Mouse (Mus musculus) thymus, adult 2 months (tissue): ENCODE measurements around the gene Zfp280b. TPM values are rescaled to one million over a fixed set of nuclear protein-coding genes. Genes with fewer than 3 reads are reported as not detected.

Experiments
- DNase-seq: peaks from one replicate; pipeline ENCODE4 v3.0.0; 2021
- H3K27ac ChIP-seq: fragments of 200-500 bp; 2 replicates; pipeline ENCODE4 v1.5.1; 2012; ENCODE audit warnings: low read length, control low read depth; ENCODE audit not compliant: control insufficient read depth, insufficient read depth
- H3K27me3 ChIP-seq: fragments of 200-500 bp; 2 replicates; pipeline ENCODE4 v1.6.1; 2012; ENCODE audit warnings: mild to moderate bottlenecking, low read length, moderate library complexity, mixed read lengths; ENCODE audit not compliant: control insufficient read depth, insufficient read depth
- H3K36me3 ChIP-seq: fragments of 200-500 bp; 2 replicates; pipeline ENCODE4 v1.6.1; 2012; ENCODE audit warnings: mild to moderate bottlenecking, low read length, moderate library complexity; ENCODE audit not compliant: control insufficient read depth, insufficient read depth
- H3K4me1 ChIP-seq: fragments of 200-500 bp; replicated peaks from 2 replicates; pipeline ENCODE4 v1.6.1; 2012; ENCODE audit warnings: low read length; ENCODE audit not compliant: control insufficient read depth, insufficient read depth
- H3K4me3 ChIP-seq: fragments of 200-500 bp; 2 replicates; pipeline ENCODE4 v1.5.1; 2012; ENCODE audit warnings: mild to moderate bottlenecking, low read length, control low read depth, moderate library complexity; ENCODE audit not compliant: control insufficient read depth, insufficient read depth
- CTCF ChIP-seq: fragments of 200-500 bp; IDR thresholded peaks from 2 replicates; pipeline ENCODE4 v1.5.1; 2012; ENCODE audit warnings: mild to moderate bottlenecking, control low read depth, low read length, moderate library complexity, borderline replicate concordance; ENCODE audit not compliant: control insufficient read depth, poor library complexity, insufficient read depth; ENCODE audit errors: extremely low read depth
- POLR2A ChIP-seq: fragments of 200-500 bp; IDR thresholded peaks from 2 replicates; pipeline ENCODE4 v1.6.1; 2012; ENCODE audit warnings: mild to moderate bottlenecking, low read length, control low read depth, moderate library complexity; ENCODE audit not compliant: control insufficient read depth, poor library complexity, insufficient read depth; ENCODE audit errors: extremely low read depth
- WGBS: fragments of 180-500 bp; shearing (Covaris S2); methylation state at CpG from one replicate; pipeline ENCODE4 v1.1.7; 2018; 5-methylcytosine and 5-hydroxymethylcytosine counted together
- polyA plus RNA-seq: library from polyadenylated mRNA; depleted of rRNA; stranded (reverse); fragments of >200 nt; gene quantifications from 2 replicates; pipeline ENCODE4 v1.2.3, GENCODE M21; 2012

Zfp280b gene
- polyA plus RNA-seq, 1 experiment: 14.5 TPM

- no peak for DNase-seq
- no peaks in the 10 kb centered on the region for H3K27me3 ChIP-seq
- H3K27ac ChIP-seq: no peak overlapping the region
- TF ChIP-seq CTCF (no peak), POLR2A (no peak)
- peaks cover 2% of the 10 kb centered on the region; the same call in 1 of the 2 replicates for H3K4me1 ChIP-seq
- H3K36me3 ChIP-seq: no peaks in the 10 kb centered on the region
- H3K4me3 ChIP-seq: no peak overlapping the region
- 87% methylated on average over 9 of the region's 9 CpGs for WGBS
These were observed 4.1 kb upstream of the Zfp280b start for GRCm38 (mm10) chr10:76028396-76028795.

GRCm38 (mm10) chr10:76029276-76029675 lies 3.2 kb upstream of the Zfp280b start:
- no peak for DNase-seq
- no peak overlapping the region for H3K4me3 ChIP-seq
- no peak overlapping the region for H3K27ac ChIP-seq
- TF ChIP-seq CTCF (no peak), POLR2A (no peak)
- peaks cover 7% of the 10 kb centered on the region for H3K4me1 ChIP-seq
- no peaks in the 10 kb centered on the region for H3K36me3 ChIP-seq
- H3K27me3 ChIP-seq: no peaks in the 10 kb centered on the region
- 95% methylated on average over 5 of the region's 5 CpGs for WGBS

- Histone ChIP-seq H3K4me3 (no peak overlapping the region), H3K4me1 (peaks cover 8% of the 10 kb centered on the region), H3K36me3 (no peaks in the 10 kb centered on the region), H3K27ac (no peak overlapping the region), H3K27me3 (no peaks in the 10 kb centered on the region)
- DNase-seq: peak; percentile 14
- TF ChIP-seq POLR2A (no peak), CTCF (no peak)
- 61% methylated on average over 5 of the region's 5 CpGs for WGBS
These were observed 2.0 kb upstream of the Zfp280b start for GRCm38 (mm10) chr10:76030496-76030895.

GRCm38 (mm10) chr10:76031511-76032401 lies 694 bp upstream of the Zfp280b start:
- Histone ChIP-seq H3K36me3 (no peaks in the 10 kb centered on the region), H3K4me1 (peaks cover 8% of the 10 kb centered on the region), H3K27ac (no peak overlapping the region), H3K27me3 (no peaks in the 10 kb centered on the region), H3K4me3 (peak overlapping the region; percentile 73)
- DNase-seq: no peak
- TF ChIP-seq POLR2A: no peak
- no peak for TF ChIP-seq CTCF
- WGBS: 50% methylated on average over 14 of the region's 14 CpGs

GRCm38 (mm10) chr10:76033119-76033455 lies 637 bp downstream of the Zfp280b start:
- DNase-seq: no peak
- Histone ChIP-seq H3K4me1 (peaks cover 11% of the 10 kb centered on the region), H3K27me3 (no peaks in the 10 kb centered on the region), H3K27ac (no peak overlapping the region), H3K36me3 (peaks cover 3% of the 10 kb centered on the region), H3K4me3 (peak overlapping the region; percentile 73)
- TF ChIP-seq POLR2A (no peak), CTCF (no peak)
- 18% methylated on average over 7 of the region's 7 CpGs for WGBS

GRCm38 (mm10) chr10:76034001-76034600 lies 1.7 kb downstream of the Zfp280b start:
- Histone ChIP-seq H3K4me3 (no peak overlapping the region), H3K27me3 (no peaks in the 10 kb centered on the region), H3K27ac (peak overlapping the region; percentile 21; the same call in 1 of the 2 replicates), H3K36me3 (peaks cover 13% of the 10 kb centered on the region), H3K4me1 (peaks cover 15% of the 10 kb centered on the region)
- WGBS: 53% methylated on average over 8 of the region's 8 CpGs
- no peak for TF ChIP-seq CTCF
- no peak for TF ChIP-seq POLR2A
- DNase-seq: no peak

- no peak overlapping the region for H3K4me3 ChIP-seq
- peaks cover 15% of the 10 kb centered on the region for H3K4me1 ChIP-seq
- no peaks in the 10 kb centered on the region for H3K27me3 ChIP-seq
- H3K27ac ChIP-seq: no peak overlapping the region
- no peak for DNase-seq
- H3K36me3 ChIP-seq: peaks cover 25% of the 10 kb centered on the region
- TF ChIP-seq POLR2A (no peak), CTCF (no peak)
These were observed 2.8 kb downstream of the Zfp280b start for GRCm38 (mm10) chr10:76035277-76035676.
